Mouse (Mus musculus): ENCODE data around the gene Col6a3. TPM values are rescaled to one million over a fixed set of nuclear protein-coding genes. Genes with fewer than 3 reads are reported as not detected.
A peak's percentile ranks its signal among the peaks of the same experiment; 100 is the strongest.

The Col6a3 gene
- 0.72 and 6.9 TPM in 2 replicates for polyA plus RNA-seq (2014; fragmentation: Nextera tagmentation; extraction: Ambion mirVana)

GRCm38 (mm10) chr1:90843836-90844235 is at the start of gene Col6a3:
Col6a3 (minus strand) TSS chr1:90843971.
- Histone ChIP-seq H3K4me3 (replicated peaks; ENCODE audit: low read depth, low read length) (no peak within 1 kb of the TSS), H3K4me1 (ENCODE audit: control insufficient read depth, insufficient read depth, low read length) (no peaks in the 10 kb centered on the region), H3K27ac (replicated peaks; ENCODE audit: low read depth, low read length) (no peak within 1 kb of the TSS), H3K9me3 (ENCODE audit: control insufficient read depth, low read length) (no peaks in the 10 kb centered on the region), H3K4me2 (ENCODE audit: low read length) (no peak within 1 kb of the TSS), H3K36me3 (ENCODE audit: control insufficient read depth, insufficient read depth, low read length) (no peaks in the 10 kb centered on the region), H3K27me3 (ENCODE audit: control insufficient read depth, insufficient read depth, low read length) (no peaks in the 10 kb centered on the region), H3K9ac (replicated peaks; ENCODE audit: low read length) (no peak within 1 kb of the TSS)
- 59% methylated on average over 4 of the region's 4 CpGs for WGBS
- DNase-seq (no peak), ATAC-seq (ENCODE audit: low FRiP score, low TSS enrichment) (no peak)

GRCm38 (mm10) chr1:90885771-90886460 is 42.1 kb upstream of the Col6a3 start:
- H3K36me3 ChIP-seq (ENCODE audit: control insufficient read depth, insufficient read depth, low read length): no peaks in the 10 kb centered on the region
- no peak overlapping the region for H3K9ac ChIP-seq (replicated peaks; ENCODE audit: low read length)
- ATAC-seq (ENCODE audit: low FRiP score, low TSS enrichment) (no peak), DNase-seq (no peak)
- no peak overlapping the region for H3K4me2 ChIP-seq (ENCODE audit: low read length)
- no peak overlapping the region for H3K27ac ChIP-seq (replicated peaks; ENCODE audit: low read depth, low read length)
- no peaks in the 10 kb centered on the region for H3K27me3 ChIP-seq (ENCODE audit: control insufficient read depth, insufficient read depth, low read length)
- H3K9me3 ChIP-seq (ENCODE audit: control insufficient read depth, low read length): no peaks in the 10 kb centered on the region
- no peaks in the 10 kb centered on the region for H3K4me1 ChIP-seq (ENCODE audit: control insufficient read depth, insufficient read depth, low read length)
- no peak overlapping the region for H3K4me3 ChIP-seq (replicated peaks; ENCODE audit: low read depth, low read length)
- 77% methylated on average over 6 of the region's 6 CpGs for WGBS

- H3K9ac ChIP-seq (replicated peaks; ENCODE audit: low read length): no peak overlapping the region
- H3K27ac ChIP-seq (replicated peaks; ENCODE audit: low read depth, low read length): no peak overlapping the region
- H3K4me2 ChIP-seq (ENCODE audit: low read length): no peak overlapping the region
- DNase-seq (no peak), ATAC-seq (ENCODE audit: low FRiP score, low TSS enrichment) (no peak)
- WGBS: 66% methylated on average over 5 of the region's 5 CpGs
- H3K4me1 ChIP-seq (ENCODE audit: control insufficient read depth, insufficient read depth, low read length): no peaks in the 10 kb centered on the region
- no peaks in the 10 kb centered on the region for H3K36me3 ChIP-seq (ENCODE audit: control insufficient read depth, insufficient read depth, low read length)
- no peak overlapping the region for H3K4me3 ChIP-seq (replicated peaks; ENCODE audit: low read depth, low read length)
- H3K27me3 ChIP-seq (ENCODE audit: control insufficient read depth, insufficient read depth, low read length): no peaks in the 10 kb centered on the region
- no peaks in the 10 kb centered on the region for H3K9me3 ChIP-seq (ENCODE audit: control insufficient read depth, low read length)
Observed at GRCm38 (mm10) chr1:90876486-90877270, 32.9 kb upstream of the Col6a3 start.

GRCm38 (mm10) chr1:90875961-90876360 is 32.2 kb upstream of the Col6a3 start:
- Histone ChIP-seq H3K4me1 (ENCODE audit: control insufficient read depth, insufficient read depth, low read length) (no peaks in the 10 kb centered on the region), H3K9ac (replicated peaks; ENCODE audit: low read length) (no peak overlapping the region), H3K27ac (replicated peaks; ENCODE audit: low read depth, low read length) (no peak overlapping the region), H3K36me3 (ENCODE audit: control insufficient read depth, insufficient read depth, low read length) (no peaks in the 10 kb centered on the region), H3K9me3 (ENCODE audit: control insufficient read depth, low read length) (no peaks in the 10 kb centered on the region), H3K4me3 (replicated peaks; ENCODE audit: low read depth, low read length) (no peak overlapping the region), H3K4me2 (ENCODE audit: low read length) (no peak overlapping the region), H3K27me3 (ENCODE audit: control insufficient read depth, insufficient read depth, low read length) (no peaks in the 10 kb centered on the region)
- ATAC-seq (ENCODE audit: low FRiP score, low TSS enrichment): no peak
- DNase-seq: no peak
- 56% methylated on average over 2 of the region's 2 CpGs for WGBS

- ATAC-seq (ENCODE audit: low FRiP score, low TSS enrichment) (no peak), DNase-seq (no peak)
- no peak overlapping the region for H3K4me3 ChIP-seq (replicated peaks; ENCODE audit: low read depth, low read length)
- H3K27ac ChIP-seq (replicated peaks; ENCODE audit: low read depth, low read length): no peak overlapping the region
- H3K9me3 ChIP-seq (ENCODE audit: control insufficient read depth, low read length): no peaks in the 10 kb centered on the region
- no peaks in the 10 kb centered on the region for H3K36me3 ChIP-seq (ENCODE audit: control insufficient read depth, insufficient read depth, low read length)
- H3K27me3 ChIP-seq (ENCODE audit: control insufficient read depth, insufficient read depth, low read length): no peaks in the 10 kb centered on the region
- no peak overlapping the region for H3K4me2 ChIP-seq (ENCODE audit: low read length)
- 90% methylated on average over 8 of the region's 8 CpGs for WGBS
- no peak overlapping the region for H3K9ac ChIP-seq (replicated peaks; ENCODE audit: low read length)
- H3K4me1 ChIP-seq (ENCODE audit: control insufficient read depth, insufficient read depth, low read length): no peaks in the 10 kb centered on the region
Observed at GRCm38 (mm10) chr1:90875371-90875770, 31.6 kb upstream of the Col6a3 start.

GRCm38 (mm10) chr1:90870581-90870980 is 26.8 kb upstream of the Col6a3 start:
- Histone ChIP-seq H3K36me3 (ENCODE audit: control insufficient read depth, insufficient read depth, low read length) (no peaks in the 10 kb centered on the region), H3K27ac (replicated peaks; ENCODE audit: low read depth, low read length) (no peak overlapping the region), H3K9ac (replicated peaks; ENCODE audit: low read length) (no peak overlapping the region), H3K4me3 (replicated peaks; ENCODE audit: low read depth, low read length) (no peak overlapping the region), H3K27me3 (ENCODE audit: control insufficient read depth, insufficient read depth, low read length) (no peaks in the 10 kb centered on the region), H3K9me3 (ENCODE audit: control insufficient read depth, low read length) (no peaks in the 10 kb centered on the region), H3K4me1 (ENCODE audit: control insufficient read depth, insufficient read depth, low read length) (no peaks in the 10 kb centered on the region), H3K4me2 (ENCODE audit: low read length) (no peak overlapping the region)
- DNase-seq (no peak), ATAC-seq (ENCODE audit: low FRiP score, low TSS enrichment) (no peak)
- 89% methylated on average over 2 of the region's 2 CpGs for WGBS

GRCm38 (mm10) chr1:90866734-90867133 is 23.0 kb upstream of the Col6a3 start:
- DNase-seq (no peak), ATAC-seq (ENCODE audit: low FRiP score, low TSS enrichment) (no peak)
- no peaks in the 10 kb centered on the region for H3K27me3 ChIP-seq (ENCODE audit: control insufficient read depth, insufficient read depth, low read length)
- H3K27ac ChIP-seq (replicated peaks; ENCODE audit: low read depth, low read length): no peak overlapping the region
- no peaks in the 10 kb centered on the region for H3K4me1 ChIP-seq (ENCODE audit: control insufficient read depth, insufficient read depth, low read length)
- no peak overlapping the region for H3K9ac ChIP-seq (replicated peaks; ENCODE audit: low read length)
- H3K4me3 ChIP-seq (replicated peaks; ENCODE audit: low read depth, low read length): no peak overlapping the region
- H3K9me3 ChIP-seq (ENCODE audit: control insufficient read depth, low read length): no peaks in the 10 kb centered on the region
- no peak overlapping the region for H3K4me2 ChIP-seq (ENCODE audit: low read length)
- no peaks in the 10 kb centered on the region for H3K36me3 ChIP-seq (ENCODE audit: control insufficient read depth, insufficient read depth, low read length)
- 89% methylated on average over 7 of the region's 7 CpGs for WGBS

GRCm38 (mm10) chr1:90855880-90856279 is 12.1 kb upstream of the Col6a3 start:
- DNase-seq: no peak

GRCm38 (mm10) chr1:90849836-90850235 is 6.1 kb upstream of the Col6a3 start:
- DNase-seq (peak; percentile 52), ATAC-seq (ENCODE audit: low FRiP score, low TSS enrichment) (no peak)
- Histone ChIP-seq H3K27me3 (ENCODE audit: control insufficient read depth, insufficient read depth, low read length) (no peaks in the 10 kb centered on the region), H3K9ac (replicated peaks; ENCODE audit: low read length) (no peak overlapping the region), H3K36me3 (ENCODE audit: control insufficient read depth, insufficient read depth, low read length) (no peaks in the 10 kb centered on the region), H3K4me2 (ENCODE audit: low read length) (no peak overlapping the region), H3K9me3 (ENCODE audit: control insufficient read depth, low read length) (no peaks in the 10 kb centered on the region), H3K27ac (replicated peaks; ENCODE audit: low read depth, low read length) (no peak overlapping the region), H3K4me1 (ENCODE audit: control insufficient read depth, insufficient read depth, low read length) (no peaks in the 10 kb centered on the region), H3K4me3 (replicated peaks; ENCODE audit: low read depth, low read length) (no peak overlapping the region)
- 36% methylated on average over 8 of the region's 8 CpGs for WGBS

More at GRCm38 (mm10) chr1:90855880-90856279, 12.1 kb upstream of the Col6a3 start:
- Histone ChIP-seq H3K4me1 (ENCODE audit: control insufficient read depth, insufficient read depth, low read length) (no peaks in the 10 kb centered on the region), H3K36me3 (ENCODE audit: control insufficient read depth, insufficient read depth, low read length) (no peaks in the 10 kb centered on the region), H3K27ac (replicated peaks; ENCODE audit: low read depth, low read length) (no peak overlapping the region), H3K4me3 (replicated peaks; ENCODE audit: low read depth, low read length) (no peak overlapping the region), H3K9ac (replicated peaks; ENCODE audit: low read length) (no peak overlapping the region), H3K27me3 (ENCODE audit: control insufficient read depth, insufficient read depth, low read length) (no peaks in the 10 kb centered on the region), H3K4me2 (ENCODE audit: low read length) (no peak overlapping the region), H3K9me3 (ENCODE audit: control insufficient read depth, low read length) (no peaks in the 10 kb centered on the region)
- 53% methylated on average over 5 of the region's 5 CpGs for WGBS
- ATAC-seq (ENCODE audit: low FRiP score, low TSS enrichment): no peak
